Mouse (Mus musculus) Patski (cell line): Measurements from ENCODE around the gene Mms19. TPM values are rescaled to one million over a fixed set of nuclear protein-coding genes. Genes with fewer than 3 reads are reported as not detected.

ENCODE experiments used
- ATAC-seq: fragments of 100-300 bp; one replicate; pipeline ENCODE4 v1.8.0; 2021
- CTCF ChIA-PET: fragments of 350-600 bp; sonication (Branson Sonifier 250); formaldehyde crosslinking; loops from one replicate; lab custom pipeline; 2022; ENCODE audit warnings: inconsistent platforms; lab: Charles Lee
- POLR2A ChIA-PET: fragments of 350-600 bp; sonication (Branson Sonifier 250); formaldehyde crosslinking; loops from one replicate; lab custom pipeline; 2022; ENCODE audit warnings: antibody characterized with exemption, inconsistent platforms; lab: Charles Lee
- DNase-seq: peaks from one replicate; pipeline ENCODE4 v3.0.0-alpha.2; 2011; ENCODE audit warnings: low read depth, low spot score
- H3K27me3 ChIP-seq: fragments of 371-371 bp; one replicate; pipeline ENCODE4 v1.5.1; 2021
- CTCF ChIP-seq: fragments of 100-300 bp; IDR thresholded peaks from one replicate; pipeline ENCODE4 v1.5.1; 2021
- in situ Hi-C: fragments of 300-500 bp; cut with MboI; formaldehyde crosslinking; loops from 3 replicates; pipeline ENCODE4 v1.11.1; 2018; ENCODE audit warnings: low pct_unique_long_range_greater_than_20kb, mixed read lengths
- polyA plus RNA-seq: library from polyadenylated mRNA; unstranded; gene quantifications from one replicate; pipeline ENCODE4 v1.2.3, GENCODE M21; 2021

Gene Mms19
- polyA plus RNA-seq, 1 experiment from 2014 or later: 56.8 TPM

DNA sequence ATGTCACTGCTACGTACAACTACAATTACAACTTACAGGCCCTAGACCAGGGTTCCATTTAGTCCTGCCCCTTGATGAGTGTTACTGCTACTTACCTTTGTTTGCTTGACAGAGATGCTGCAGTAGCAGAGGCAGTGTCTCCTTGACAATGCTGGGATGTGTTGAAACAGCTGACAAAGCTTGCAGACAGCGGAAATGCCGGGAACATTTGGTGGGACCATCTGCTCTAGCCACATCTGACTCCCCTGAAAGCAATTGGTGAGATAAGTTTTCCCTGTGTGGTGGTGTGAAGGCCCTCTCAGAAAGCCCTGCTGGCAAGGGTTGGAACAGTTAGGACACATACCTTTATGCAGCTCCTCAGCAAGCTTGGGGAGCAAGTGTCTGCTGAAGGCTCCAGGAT is 27.4 kb downstream of the Mms19 start:
- no peaks in the 10 kb centered on the region for H3K27me3 ChIP-seq
- ChIA-PET CTCF (interaction anchor here (1.1 to 4.9 kb wide), 10 partner anchors 8 to 78 kb away, joined by 3 to 22 read pairs (median 4); no protein-coding TSS in a partner anchor), POLR2A (interaction anchor here (1.3 kb wide), 2 partner anchors 12 to 27 kb away, joined by 3 to 7 read pairs; partner anchors contain the start of gene Mms19)
- DNase-seq: no peak
- ATAC-seq: no peak
- no peak for TF ChIP-seq CTCF
- in situ Hi-C loops: no loop called here

DNA sequence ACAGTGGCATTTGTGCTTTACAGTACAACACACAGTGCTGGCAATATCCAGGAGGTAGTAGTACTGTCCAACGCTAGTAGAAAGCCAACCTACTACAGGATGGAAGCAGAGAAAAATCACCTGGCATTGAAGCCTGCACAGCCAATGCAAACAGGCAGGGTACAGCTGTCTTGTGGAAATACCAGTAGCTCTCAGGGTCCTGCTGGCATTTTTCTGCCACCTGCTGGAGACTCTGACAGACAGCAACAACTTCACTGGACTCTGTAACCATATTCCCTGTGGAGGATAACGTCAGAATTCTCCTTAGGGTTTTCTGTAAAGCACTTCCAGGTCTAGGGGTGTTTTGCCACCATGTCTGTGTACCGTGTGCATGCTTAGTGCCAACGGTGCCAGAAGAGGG is 28.7 kb downstream of the Mms19 start:
- peak; percentile 69 for TF ChIP-seq CTCF
- in situ Hi-C loops: no loop called here
- DNase-seq: no peak
- ChIA-PET POLR2A (interaction anchor here (1.3 kb wide), 1 partner anchor 28 kb away, joined by 3 read pairs; the partner anchor contains the start of gene Mms19), CTCF (interaction anchor here (0.8 to 4.9 kb wide), 8 partner anchors 10 to 79 kb away, joined by 3 to 22 read pairs (median 3); no protein-coding TSS in a partner anchor)
- no peaks in the 10 kb centered on the region for H3K27me3 ChIP-seq
- peak; percentile 31 for ATAC-seq

DNA sequence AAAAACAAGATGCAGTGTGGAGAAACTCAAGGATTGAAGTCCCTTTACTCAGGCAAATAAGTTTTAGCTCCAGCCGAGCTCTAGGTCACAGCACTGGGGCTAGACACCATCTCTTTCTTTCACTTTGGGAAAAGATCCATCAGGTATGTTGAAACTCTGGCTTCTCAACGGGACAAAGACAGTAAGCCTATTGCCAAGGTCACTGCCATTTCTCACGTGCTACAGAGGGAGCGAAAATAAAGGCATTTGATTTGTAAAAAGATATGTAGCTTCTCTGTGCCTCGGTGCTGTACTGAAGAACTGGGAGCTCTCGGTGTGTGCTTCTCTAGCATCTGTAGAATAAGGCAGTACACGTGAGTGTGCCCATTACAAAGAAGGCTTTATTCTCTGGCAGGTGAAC is 37.1 kb downstream of the Mms19 start:
- no peak for ATAC-seq
- ChIA-PET POLR2A (interaction anchor here (0.8 kb wide), 1 partner anchor 24 kb away, joined by 3 read pairs; no protein-coding TSS in a partner anchor), CTCF (interaction anchor here (0.9 to 3.4 kb wide), 2 partner anchors 9 to 82 kb away, joined by 3 to 17 read pairs; no protein-coding TSS in a partner anchor)
- TF ChIP-seq CTCF: no peak
- DNase-seq: no peak
- in situ Hi-C loops: no loop called here
- no peaks in the 10 kb centered on the region for H3K27me3 ChIP-seq

DNA sequence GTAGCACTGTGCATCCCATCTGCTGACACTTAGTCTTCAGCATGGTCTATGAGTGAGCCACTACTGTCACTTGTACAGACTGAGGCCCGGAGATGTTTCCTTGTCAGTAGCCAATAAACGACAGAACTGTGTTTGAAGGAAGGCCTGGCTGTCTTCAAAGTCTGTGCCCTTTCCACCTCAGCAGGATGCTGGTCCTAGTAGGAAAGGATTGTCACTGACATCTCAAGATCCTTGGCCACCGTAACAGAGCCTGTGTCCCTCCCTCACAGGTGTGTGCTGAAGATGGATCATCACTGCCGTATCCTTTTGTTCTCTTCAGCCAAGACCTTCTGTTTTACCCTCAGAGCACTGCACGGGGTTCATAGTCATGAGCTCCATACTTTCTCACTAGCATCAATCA is 42.4 kb downstream of the Mms19 start:
- TF ChIP-seq CTCF: no peak
- H3K27me3 ChIP-seq: no peaks in the 10 kb centered on the region
- ChIA-PET CTCF (interaction anchor here (2.0 kb wide), 1 partner anchor 15 kb away, joined by 4 read pairs; no protein-coding TSS in a partner anchor), POLR2A (interaction anchor here (1.7 kb wide), 1 partner anchor 79 kb away, joined by 3 read pairs; no protein-coding TSS in a partner anchor)
- ATAC-seq (no peak), DNase-seq (no peak)
- in situ Hi-C loops: no loop called here

DNA sequence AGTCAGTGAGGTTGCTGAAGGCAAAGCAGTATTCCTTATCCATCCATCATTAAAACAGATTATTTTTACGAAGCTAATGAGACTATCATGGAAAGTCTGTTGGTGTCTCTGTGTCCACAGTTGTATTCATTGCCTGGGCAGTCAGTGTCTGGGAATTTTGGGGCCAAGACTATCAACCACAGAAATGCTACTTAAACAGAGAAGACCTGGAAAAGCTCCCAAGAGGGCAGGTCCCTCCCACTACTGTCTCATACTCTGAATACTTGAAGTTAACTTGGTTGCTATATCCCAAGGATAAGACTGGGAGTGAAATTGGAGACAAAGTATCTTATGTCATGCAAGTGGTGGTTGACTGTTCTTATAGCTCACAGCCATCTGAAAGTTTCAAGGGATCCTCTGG is 45.0 kb downstream of the Mms19 start:
- no peak for TF ChIP-seq CTCF
- peak; percentile 63 for DNase-seq
- in situ Hi-C loops: no loop called here
- POLR2A ChIA-PET: no interaction called here
- no peaks in the 10 kb centered on the region for H3K27me3 ChIP-seq
- CTCF ChIA-PET: no interaction called here
- no peak for ATAC-seq

DNA sequence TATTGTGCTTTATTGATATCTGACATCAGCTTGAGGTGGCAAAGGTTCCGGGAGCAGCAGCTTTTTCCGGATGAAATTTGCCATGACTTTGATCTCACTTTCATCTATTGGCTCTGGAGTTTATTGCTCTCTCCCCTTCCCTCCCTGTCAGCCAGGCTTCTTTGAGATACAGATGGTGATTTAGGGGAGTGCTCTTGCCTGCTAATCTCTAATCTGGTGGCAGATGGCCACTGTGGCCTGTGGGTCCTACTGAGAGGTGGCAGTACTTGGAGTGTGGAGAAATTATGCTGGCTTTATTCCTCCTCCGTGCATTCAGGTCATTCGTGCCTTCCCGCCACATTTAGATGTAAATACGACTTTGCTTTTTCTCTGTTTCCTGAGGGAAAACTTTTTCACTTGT is 46.8 kb downstream of the Mms19 start:
- POLR2A ChIA-PET: interaction anchor here (0.9 to 2.6 kb wide), 5 partner anchors 11 to 35 kb away, joined by 3 to 5 read pairs (median 4); no protein-coding TSS in a partner anchor
- no peak for TF ChIP-seq CTCF
- no peak for DNase-seq
- no peaks in the 10 kb centered on the region for H3K27me3 ChIP-seq
- in situ Hi-C loops: no loop called here
- CTCF ChIA-PET: interaction anchor here (0.9 to 2.2 kb wide), 7 partner anchors 11 to 36 kb away, joined by 3 to 6 read pairs (median 3); no protein-coding TSS in a partner anchor
- ATAC-seq: no peak

DNA sequence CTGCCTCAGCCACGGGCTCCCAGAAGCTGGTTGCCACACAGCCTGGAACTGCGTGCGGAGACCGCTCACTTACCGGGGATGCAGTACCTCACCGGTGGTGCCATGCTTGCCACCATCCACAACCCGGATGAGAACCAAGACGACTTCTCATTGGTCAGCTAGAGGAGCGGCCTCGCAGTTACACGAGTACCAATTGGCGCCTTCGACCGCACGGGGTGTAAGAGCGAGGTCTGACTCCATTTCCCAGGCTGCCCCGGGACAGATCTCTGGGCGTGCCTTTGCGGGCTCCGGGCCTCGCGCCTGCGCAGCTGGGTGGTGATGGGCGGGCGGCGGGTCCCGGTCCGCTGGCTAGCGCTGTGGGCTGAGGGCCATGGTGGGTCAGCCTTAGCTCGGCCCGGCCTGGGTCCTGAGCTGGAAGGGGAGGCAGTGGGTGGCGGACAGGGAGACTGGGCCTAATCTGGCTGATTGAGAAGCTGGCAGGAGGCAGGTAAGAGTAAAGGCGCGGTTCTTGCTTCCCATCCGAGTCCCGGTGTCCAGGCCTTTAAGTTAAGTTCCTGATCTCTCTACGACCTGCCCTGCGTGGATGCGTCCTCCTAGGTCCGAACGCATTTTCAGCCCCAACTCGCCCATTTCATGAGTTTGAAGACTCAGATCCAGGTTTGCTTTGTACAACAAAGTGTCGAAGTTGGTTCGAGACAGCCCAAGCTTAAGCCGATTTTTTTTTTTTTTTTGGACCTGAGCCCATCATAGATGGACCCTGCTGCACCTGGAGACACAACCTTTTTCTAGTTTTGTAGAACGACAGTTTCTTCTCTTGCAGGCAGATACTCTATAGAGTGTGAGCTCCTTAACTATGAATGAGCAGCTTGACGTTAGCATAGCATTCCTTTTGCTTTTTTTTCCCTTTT is 47.5 kb downstream of the Mms19 start, which contains the start of the genes Exosc1 and Zdhhc16:
Gene Exosc1, minus strand, starts transcription at position 245 of the 908 bp plus-strand sequence.
Gene Zdhhc16, plus strand, starts transcription at position 302 of the 908 bp plus-strand sequence.
- CTCF ChIA-PET: interaction anchor here (0.9 to 2.2 kb wide), 7 partner anchors 11 to 93 kb away, joined by 3 to 6 read pairs (median 3); no protein-coding TSS in a partner anchor
- in situ Hi-C loops: no loop called here
- ATAC-seq: peak; percentile 95
- POLR2A ChIA-PET: interaction anchor here (0.9 to 2.6 kb wide), 5 partner anchors 10 to 34 kb away, joined by 3 to 5 read pairs (median 4); no protein-coding TSS in a partner anchor
- no peak for TF ChIP-seq CTCF
- H3K27me3 ChIP-seq: no peaks in the 10 kb centered on the region
- peak; percentile 90 for DNase-seq

DNA sequence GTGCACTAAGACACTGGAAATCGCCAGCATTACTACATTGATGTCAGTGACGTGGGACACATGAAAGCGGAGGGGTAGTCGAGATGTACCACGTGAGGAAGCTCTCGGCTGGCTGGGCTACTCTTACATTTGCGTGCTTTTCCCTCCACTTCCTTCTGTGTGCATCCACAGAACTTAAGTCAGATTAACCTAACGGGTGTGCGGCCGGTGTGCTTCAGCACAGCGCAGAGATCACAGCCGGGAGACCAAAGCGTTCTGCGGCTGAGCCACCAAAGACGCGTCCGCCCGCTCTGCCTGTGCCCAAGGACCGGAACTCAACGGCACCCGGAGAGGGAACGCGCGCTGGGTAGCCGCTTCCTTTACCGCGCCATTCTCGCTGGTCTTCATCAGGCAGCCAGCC is 48.3 kb downstream of the Mms19 start:
- H3K27me3 ChIP-seq: no peaks in the 10 kb centered on the region
- no peak for TF ChIP-seq CTCF
- ChIA-PET POLR2A (interaction anchor here (0.7 to 2.6 kb wide), 5 partner anchors 13 to 37 kb away, joined by 3 to 7 read pairs (median 5); partner anchors contain the start of gene Pgam1), CTCF (interaction anchor here (1.1 to 2.2 kb wide), 5 partner anchors 9 to 94 kb away, joined by 3 to 6 read pairs (median 4); no protein-coding TSS in a partner anchor)
- in situ Hi-C loops: no loop called here
- ATAC-seq (peak; percentile 11), DNase-seq (no peak)

DNA sequence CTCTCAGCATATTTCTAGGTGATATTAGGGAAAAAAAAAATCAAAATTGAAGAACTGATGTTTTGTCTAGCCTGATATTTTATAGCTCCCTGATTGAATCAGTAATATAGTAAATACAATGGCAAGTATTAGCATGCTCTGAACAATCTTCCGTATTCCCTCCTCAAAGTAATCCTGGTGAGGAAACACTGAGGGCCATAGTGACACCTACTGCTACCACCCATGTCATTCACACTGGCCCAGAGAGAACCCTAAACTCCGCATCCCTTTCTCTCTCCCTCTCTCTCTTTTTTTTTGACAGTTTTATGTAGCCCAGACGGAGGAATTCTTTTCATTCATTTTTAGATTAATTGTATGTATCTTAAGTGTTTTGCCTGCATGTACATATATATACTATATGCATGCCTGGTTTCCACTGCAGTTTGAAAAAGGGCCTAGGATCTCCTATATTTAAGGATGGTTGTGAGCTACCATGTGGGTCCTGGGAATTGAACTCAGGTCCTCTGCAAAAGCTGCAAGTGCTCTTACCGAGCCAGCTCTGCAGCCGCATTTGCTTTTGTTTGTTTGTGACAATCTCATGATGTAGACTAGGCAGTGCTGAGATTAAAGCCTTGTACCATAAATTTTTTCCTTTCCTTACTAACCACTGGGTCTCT is 60.4 kb downstream of the Mms19 start:
- DNase-seq: no peak
- in situ Hi-C loops: no loop called here
- no peaks in the 10 kb centered on the region for H3K27me3 ChIP-seq
- ChIA-PET POLR2A (interaction anchor here (0.9 to 1.3 kb wide), 3 partner anchors 11 to 70 kb away, joined by 3 to 5 read pairs (median 3); partner anchors contain the start of genes Exosc1 and Zdhhc16), CTCF (interaction anchor here (1.3 kb wide), 1 partner anchor 13 kb away, joined by 4 read pairs; the partner anchor contains the start of genes Exosc1 and Zdhhc16)
- TF ChIP-seq CTCF: no peak
- no peak for ATAC-seq
